Mouse (Mus musculus): ENCODE results near the gene Aebp2.
A peak's percentile ranks its signal among the peaks of the same experiment; 100 is the strongest.

Gene Aebp2

DNA sequence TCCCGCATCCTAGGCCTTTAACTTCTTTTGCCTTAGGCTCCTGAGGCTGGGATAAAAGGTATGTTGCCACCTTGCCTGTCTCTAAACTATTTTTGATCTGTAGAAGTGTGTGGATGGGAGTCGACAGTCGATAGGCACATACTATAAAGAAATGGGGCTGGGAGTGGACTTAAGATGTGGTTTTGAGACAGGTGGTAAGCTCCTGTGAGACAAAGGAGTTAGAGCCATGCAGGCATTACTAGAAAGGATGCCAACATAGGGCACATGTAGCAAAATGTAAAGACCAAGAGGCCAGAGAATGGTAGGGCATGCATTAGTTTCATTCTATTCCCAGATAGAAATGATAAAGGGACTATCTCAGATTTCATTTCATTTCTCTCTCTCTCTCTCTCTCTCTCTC lies 34.5 kb downstream of the Aebp2 start:
- DNase-seq: no peak

DNA sequence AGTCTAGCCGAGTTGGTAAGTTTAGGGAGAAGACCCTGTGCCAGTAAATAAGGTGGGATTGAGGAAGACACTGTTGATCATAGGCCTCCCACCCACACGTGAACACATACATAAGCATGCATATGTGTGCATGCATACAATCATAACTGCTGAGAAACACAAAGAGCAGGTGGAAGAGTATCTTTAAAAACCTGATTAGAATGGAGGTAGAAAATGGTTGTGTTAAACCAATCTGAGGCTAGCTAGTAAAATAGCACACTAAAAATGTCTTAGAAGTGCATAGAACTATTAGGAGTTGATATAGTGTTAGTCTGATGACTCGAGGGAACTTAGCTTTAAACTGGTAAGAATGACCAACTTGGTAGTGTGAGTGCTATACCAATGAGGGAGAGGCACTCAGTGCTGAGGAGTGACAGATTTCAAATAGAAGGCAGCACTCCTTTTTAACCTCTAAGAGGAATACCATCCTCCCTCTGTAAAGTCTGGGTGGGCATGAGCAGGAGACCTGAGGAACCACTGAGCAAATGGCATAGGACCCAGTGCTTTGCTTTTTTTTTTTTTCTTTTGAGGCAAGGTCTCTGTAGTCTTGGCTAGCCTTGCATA lies 35.6 kb downstream of the Aebp2 start:
- DNase-seq: no peak

- DNase-seq: no peak
Measured at GRCm38 (mm10) chr6:140661111-140661510, 38.6 kb downstream of the Aebp2 start.

GRCm38 (mm10) chr6:140661777-140662176 lies 39.3 kb downstream of the Aebp2 start:
- DNase-seq: no peak

DNA sequence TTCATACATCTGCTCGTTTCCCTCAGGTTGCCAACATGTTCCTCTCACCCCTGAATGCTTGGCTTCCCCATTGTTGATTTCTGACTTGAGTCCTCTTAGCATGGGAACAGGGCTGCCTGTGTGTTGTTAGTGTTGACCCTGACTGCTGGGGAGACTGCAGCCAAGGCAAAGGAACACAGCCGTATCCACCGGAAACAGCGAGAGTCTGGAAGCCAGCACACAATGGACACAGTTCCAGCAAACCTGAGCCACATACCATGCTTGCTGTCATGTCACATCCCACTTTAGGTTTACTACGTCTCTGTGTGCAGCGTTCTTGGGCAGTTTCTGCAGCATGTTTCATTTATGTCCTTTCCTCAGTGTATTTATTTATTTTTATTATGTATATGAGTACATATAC lies 39.8 kb downstream of the Aebp2 start:
- no peak for DNase-seq

GRCm38 (mm10) chr6:140662697-140663096 lies 40.2 kb downstream of the Aebp2 start:
- DNase-seq: peak; percentile 22

GRCm38 (mm10) chr6:140664611-140665010 lies 42.1 kb downstream of the Aebp2 start:
- no peak for DNase-seq

GRCm38 (mm10) chr6:140666486-140667240 lies 44.2 kb downstream of the Aebp2 start:
- no peak for DNase-seq

DNA sequence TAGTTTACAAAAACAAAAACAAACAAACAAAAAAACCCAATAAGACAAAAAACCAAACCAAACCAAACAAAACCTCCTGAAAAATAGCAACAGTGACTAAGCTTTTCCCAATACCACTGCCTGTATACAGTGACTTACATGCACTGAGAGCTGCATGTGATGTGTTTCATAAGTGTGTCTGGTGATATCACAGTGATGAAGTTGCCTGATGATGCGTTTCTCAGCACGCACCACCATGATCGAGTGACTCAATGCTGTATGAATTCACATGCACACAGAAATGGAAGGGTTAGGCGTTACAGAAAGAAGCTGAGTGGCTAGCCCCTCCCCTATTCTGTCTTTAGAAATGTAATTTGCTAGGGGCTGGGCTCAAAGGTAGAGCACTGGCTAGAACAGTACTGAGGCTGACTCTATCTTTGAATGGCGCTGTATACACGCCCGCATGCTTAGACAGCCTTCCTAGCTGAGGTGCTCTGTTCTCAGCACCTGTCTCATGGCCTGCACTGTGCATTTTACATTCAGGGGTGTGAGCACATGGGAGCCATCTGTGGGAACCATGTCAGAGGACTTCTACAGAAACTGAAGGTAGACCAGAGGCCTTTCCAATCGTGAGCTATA lies 44.9 kb downstream of the Aebp2 start:
- DNase-seq: no peak

- no peak for DNase-seq
Measured at GRCm38 (mm10) chr6:140674414-140674813, 52.0 kb downstream of the Aebp2 start.

GRCm38 (mm10) chr6:140676094-140676493 lies 53.6 kb downstream of the Aebp2 start:
- DNase-seq: no peak

DNA sequence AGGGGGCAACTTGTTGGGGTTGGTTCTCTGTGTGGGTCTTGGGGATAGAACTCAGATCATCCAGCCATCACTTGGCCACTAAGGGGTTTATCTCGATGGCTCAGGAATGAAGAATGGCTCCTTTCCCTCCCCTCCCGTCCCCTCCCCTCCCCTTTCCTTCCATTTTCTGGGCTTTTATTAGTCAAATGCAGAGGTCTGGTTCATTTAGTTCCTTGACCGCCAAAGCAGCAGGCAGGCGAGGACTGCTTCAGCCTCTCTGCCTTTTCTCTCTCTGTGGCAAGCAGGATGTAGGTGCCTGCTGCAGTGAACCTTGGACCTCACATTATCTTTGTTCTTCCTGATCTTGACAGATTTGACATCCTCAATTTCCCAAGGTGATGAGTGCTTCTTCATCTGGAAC lies 54.6 kb downstream of the Aebp2 start:
- no peak for DNase-seq

- no peak for DNase-seq
Measured at GRCm38 (mm10) chr6:140677960-140678359, 55.5 kb downstream of the Aebp2 start.

DNA sequence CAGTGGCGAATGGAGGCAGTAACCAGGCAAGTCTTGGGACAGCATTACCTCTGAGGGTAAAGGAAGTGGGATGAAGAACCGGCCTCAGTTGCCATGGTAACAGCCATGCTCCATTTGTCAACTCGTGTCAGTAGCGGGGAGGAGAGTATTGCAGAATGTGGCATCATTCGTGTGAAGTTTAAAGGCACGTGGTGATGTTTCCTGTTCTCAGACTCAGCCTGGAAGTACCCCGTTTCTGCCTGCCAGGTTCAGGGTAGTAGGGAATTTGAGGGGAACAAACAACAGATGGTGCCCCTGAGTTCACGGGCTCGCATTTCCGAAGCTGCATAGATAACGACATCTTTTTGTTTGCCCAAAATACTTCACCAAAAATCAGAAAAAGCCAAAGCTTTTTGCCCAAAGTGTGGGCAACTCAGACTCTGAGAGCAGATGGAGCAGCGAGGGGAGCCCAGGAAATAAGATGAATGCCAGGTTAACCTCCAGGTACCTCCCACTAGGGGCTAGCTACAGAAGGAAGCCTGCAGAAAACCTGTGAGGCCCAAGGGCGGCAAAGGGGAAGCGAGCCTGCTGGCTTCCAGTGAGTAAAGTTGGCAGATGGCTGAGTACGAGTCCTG lies 56.3 kb downstream of the Aebp2 start:
- DNase-seq: peak; percentile 69

- no peak for DNase-seq
Measured at GRCm38 (mm10) chr6:140680713-140681112, 58.2 kb downstream of the Aebp2 start.

- DNase-seq: no peak
Measured at GRCm38 (mm10) chr6:140682829-140683228, 60.4 kb downstream of the Aebp2 start.

DNA sequence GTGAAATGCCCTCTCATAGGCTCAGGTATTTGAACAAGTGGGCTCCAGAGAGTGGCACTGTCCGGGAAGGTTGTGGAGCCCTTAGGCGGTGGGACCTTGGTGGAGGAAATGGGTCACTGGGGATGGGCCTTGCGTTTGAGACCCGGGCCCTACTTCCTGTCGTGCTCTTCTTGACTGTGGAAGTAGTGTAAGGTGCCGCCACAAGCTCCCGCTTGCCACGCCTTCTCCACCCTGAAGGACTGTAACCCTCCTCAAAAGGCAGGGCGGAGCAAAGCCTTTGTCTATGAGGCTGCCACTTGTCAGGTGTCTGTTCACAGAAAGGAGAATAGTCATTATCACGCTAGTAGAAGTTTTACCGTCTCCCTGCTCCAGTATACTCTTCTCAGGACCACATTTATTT lies 61.9 kb downstream of the Aebp2 start:
- no peak for DNase-seq

DNA sequence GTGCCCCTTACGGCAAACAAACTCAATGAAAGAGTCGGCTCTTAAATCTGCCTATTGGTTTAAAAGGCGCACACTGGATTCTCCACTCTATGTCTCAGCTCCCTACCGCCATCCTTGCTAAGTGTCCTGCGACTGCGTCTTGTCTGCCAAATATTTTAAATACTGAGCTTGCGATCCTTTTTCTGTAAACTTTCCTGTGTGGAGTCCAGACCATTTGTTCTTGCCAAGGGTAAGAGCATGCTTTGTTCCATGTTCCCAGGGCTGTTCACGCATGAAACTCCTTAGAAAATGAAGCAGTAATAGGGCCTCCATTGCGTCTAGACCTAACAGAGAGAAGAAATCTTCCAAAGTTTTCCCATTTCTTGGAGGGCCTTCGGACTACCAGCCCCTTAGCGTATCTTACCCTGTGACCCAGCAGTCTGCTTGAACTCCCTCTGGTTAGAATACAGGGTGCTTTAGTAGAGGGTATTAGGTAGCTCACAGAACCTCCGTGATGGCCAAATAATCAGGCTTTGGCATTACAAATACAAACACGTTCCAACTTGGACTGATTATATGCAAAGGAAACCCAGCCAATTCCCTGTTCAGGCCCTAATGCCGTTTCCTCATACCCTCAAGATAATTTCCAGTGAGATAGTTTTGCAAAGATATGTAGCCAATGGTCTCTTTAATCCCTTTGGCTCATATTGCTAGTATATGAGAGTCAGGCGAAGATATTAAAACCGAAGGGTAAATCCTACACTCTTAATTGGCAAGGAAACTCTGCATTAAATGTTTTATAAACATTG lies 67.3 kb downstream of the Aebp2 start:
- DNase-seq: no peak

- no peak for DNase-seq
Measured at GRCm38 (mm10) chr6:140692160-140692559, 69.7 kb downstream of the Aebp2 start.

DNA sequence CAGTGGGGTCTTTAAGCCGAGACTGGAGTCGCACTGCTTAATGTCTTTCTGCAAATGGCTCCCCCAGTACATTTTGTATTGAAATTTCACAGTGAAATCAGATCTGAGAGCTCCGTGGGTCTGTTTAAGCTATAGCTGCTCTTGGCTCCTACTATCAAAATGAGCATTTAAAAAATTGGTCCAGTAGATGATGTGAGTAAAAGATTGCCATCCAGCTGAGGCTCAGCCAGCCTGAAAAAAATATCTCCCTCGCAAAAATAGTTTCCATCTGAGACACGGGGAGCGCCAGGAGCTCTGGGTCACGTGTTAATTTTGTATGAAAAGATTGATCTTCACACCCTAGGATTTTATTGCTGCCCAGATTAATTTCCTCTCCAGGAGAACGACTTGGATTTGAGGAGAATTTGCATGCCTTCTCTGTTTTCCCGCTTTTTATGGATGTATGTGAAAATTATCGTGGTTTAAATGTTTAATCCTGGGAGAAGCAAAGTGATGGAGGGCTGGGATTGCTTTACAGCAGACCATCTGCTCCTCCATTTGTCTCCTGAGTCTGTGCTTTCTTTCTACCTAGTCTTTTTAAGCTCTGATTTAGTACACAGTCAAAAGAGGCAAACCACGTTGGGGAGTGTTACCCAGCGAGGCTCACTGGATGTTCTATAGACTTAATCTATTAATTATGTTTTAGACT lies 73.9 kb downstream of the Aebp2 start:
- DNase-seq: no peak

GRCm38 (mm10) chr6:140697994-140698393 lies 75.5 kb downstream of the Aebp2 start:
- DNase-seq: no peak

- DNase-seq: no peak
Measured at GRCm38 (mm10) chr6:140698596-140698995, 76.1 kb downstream of the Aebp2 start.

All from thymus, postnatal 25 days (tissue).